Mouse (Mus musculus): ENCODE data around the gene Ppp1r10. TPM values are rescaled to one million over a fixed set of nuclear protein-coding genes. Genes with fewer than 3 reads are reported as not detected.

Ppp1r10 gene
- polyA plus RNA-seq, 1 experiment from 2014 or later = 24.6 TPM

DNA sequence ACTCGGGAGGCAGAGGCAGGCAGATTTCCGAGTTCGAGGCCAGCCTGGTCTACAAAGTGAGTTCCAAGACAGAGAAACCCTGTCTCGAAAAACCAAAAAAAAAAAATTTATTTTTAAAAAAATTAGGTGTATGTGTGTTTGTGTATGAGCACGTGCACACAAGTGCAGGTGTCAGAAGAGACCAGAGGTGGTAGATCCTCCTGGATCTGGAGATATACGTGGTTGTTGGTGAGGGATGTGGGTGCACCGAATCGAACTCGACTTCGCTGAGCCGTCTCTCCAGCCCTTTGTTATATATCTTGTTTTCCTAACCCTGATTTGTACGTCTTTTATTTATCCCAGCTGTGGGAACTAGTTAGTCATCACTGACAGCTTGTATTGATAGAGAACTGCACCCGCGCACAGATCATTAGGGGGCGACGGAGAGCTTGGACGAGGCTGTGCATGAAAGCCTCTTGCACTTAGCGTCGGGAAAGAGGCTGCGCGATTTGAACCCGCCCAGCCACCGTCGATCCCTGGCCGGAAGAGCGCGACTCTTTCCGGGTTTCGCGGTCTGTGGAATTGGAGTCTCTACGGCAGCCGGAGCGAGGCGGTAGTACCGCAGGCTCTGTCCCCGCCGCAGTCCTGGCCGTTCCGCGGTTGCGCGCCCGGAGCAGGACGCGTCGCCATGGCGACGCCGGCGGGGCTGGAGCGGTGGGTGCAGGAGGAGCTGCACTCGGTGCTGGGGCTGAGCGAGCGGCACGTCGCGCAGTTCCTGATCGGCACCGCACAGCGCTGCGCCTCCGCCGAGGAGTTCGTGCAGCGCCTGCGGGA, 36.8 kb upstream of the Ppp1r10 start, which contains the start of gene Dhx16:
Gene Dhx16, plus strand, starts transcription at position 575 of the 813 bp plus-strand sequence.
- Histone ChIP-seq H3K9ac (peak within 1 kb of the TSS; percentile 94), H3K27me3 (replicated peaks) (no peaks in the 10 kb centered on the region), H3K27ac (replicated peaks) (peak within 1 kb of the TSS; percentile 70), H3K4me2 (peak within 1 kb of the TSS; percentile 92), H3K4me1 (peaks cover 11% of the 10 kb centered on the region), H3K4me3 (peak within 1 kb of the TSS; percentile 99), H3K36me3 (peaks cover 57% of the 10 kb centered on the region), H3K9me3 (no peaks in the 10 kb centered on the region)
- 5% methylated on average over 66 of the region's 66 CpGs for WGBS
- peak; percentile 83 for ATAC-seq (ENCODE audit: extremely low read depth, insufficient number of reproducible peaks, low FRiP score, low TSS enrichment)

DNA sequence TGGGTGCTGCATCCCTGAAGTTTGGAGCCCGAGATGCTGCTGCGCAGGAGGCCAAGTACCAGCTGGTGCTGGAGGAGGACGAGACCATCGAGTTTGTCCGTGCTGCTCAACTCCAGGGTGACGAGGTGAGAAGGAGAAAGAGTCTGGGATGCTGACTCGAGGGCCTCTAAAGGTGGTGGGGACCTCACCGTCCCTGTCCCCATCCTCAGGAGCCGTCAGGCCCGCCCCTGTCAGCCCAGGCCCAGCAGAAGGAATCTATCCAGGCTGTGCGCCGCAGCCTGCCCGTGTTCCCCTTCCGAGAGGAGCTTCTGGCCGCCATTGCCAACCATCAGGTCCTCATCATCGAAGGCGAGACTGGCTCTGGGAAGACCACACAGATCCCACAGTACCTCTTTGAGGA, 33.3 kb upstream of the Ppp1r10 start:
- Histone ChIP-seq H3K4me3 (no peak overlapping the region), H3K27ac (replicated peaks) (no peak overlapping the region), H3K4me2 (no peak overlapping the region), H3K36me3 (peaks cover 65% of the 10 kb centered on the region), H3K9ac (no peak overlapping the region), H3K4me1 (peaks cover 11% of the 10 kb centered on the region), H3K9me3 (no peaks in the 10 kb centered on the region), H3K27me3 (replicated peaks) (no peaks in the 10 kb centered on the region)
- no peak for ATAC-seq (ENCODE audit: extremely low read depth, insufficient number of reproducible peaks, low FRiP score, low TSS enrichment)
- WGBS = 89% methylated on average over 17 of the region's 17 CpGs

DNA sequence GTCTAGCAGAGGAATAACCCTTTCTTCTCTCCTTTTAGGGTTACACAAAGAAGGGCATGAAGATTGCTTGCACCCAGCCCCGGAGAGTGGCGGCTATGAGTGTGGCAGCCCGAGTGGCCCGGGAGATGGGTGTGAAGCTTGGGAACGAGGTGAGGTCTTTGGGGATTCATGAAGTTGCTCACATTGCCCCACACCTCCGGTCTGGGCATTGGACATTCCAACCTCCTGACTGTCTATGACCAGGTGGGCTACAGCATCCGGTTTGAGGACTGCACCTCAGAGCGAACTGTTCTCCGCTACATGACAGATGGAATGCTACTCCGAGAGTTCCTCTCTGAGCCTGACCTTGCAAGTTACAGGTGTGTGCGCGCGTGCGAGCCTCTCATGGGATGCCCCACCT, 32.5 kb upstream of the Ppp1r10 start:
- Histone ChIP-seq H3K4me2 (no peak overlapping the region), H3K27me3 (replicated peaks) (no peaks in the 10 kb centered on the region), H3K9ac (no peak overlapping the region), H3K27ac (replicated peaks) (no peak overlapping the region), H3K9me3 (no peaks in the 10 kb centered on the region), H3K4me3 (no peak overlapping the region), H3K4me1 (peaks cover 11% of the 10 kb centered on the region), H3K36me3 (peaks cover 74% of the 10 kb centered on the region)
- 95% methylated on average over 14 of the region's 14 CpGs for WGBS
- no peak for ATAC-seq (ENCODE audit: extremely low read depth, insufficient number of reproducible peaks, low FRiP score, low TSS enrichment)

- WGBS = 76% methylated on average over 16 of the region's 17 CpGs
- H3K9ac ChIP-seq = no peak overlapping the region
- peaks cover 99% of the 10 kb centered on the region for H3K36me3 ChIP-seq
These were observed 28.5 kb upstream of the Ppp1r10 start for GRCm38 (mm10) chr17:35887725-35888124.

DNA sequence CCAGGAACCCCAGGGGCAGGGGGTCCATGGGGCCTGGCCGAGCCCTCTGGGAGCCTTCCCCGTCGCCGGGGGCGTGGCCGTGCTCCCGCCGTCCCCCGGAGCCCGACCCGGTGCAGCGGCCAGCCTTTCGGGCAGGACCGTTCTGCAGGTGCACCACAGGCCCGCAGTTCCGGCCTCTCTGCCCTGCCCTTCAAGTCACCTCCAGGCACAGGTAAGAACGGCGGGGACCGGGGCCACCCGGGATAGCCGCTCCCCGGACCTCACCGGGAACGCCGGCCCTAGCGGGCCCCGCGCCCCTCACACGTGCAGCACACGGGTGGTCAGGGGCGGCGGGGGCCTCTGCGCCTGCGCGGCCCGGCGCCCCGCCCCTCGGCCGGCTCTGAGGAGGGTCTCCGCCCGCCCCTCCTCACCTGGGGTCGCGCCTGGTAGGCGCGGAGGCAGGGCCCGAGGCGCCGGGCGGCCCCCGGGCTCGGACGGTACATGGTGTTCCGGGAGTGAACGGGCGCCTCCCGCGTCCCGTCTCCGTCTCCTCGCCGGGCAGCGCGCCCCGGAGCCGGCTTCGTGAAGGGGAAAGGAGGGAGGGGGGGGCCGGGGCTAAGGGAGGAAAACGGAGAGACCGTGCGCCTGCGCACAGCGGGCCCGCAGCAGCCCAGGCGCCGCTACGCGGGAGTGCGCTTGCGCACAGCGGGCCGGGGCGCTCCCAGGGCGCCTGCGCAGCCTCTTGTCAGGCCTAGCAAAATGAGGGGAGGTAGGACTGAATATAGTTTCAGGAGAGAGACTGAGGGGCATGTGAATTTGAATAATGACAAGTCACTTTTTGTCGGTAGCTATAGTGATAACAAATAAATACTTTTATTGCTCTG, 19.2 kb upstream of the Ppp1r10 start, which contains the start of gene 2310061I04Rik:
Gene 2310061I04Rik, minus strand, starts transcription at position 651 of the 863 bp plus-strand sequence.
- ATAC-seq (ENCODE audit: extremely low read depth, insufficient number of reproducible peaks, low FRiP score, low TSS enrichment) = peak; percentile 88
- peak within 1 kb of the TSS; percentile 92 for H3K9ac ChIP-seq
- peak within 1 kb of the TSS; percentile 86 for H3K27ac ChIP-seq (replicated peaks)
- peak within 1 kb of the TSS; percentile 76 for H3K4me3 ChIP-seq
- H3K9me3 ChIP-seq = no peaks in the 10 kb centered on the region
- 1% methylated on average over 81 of the region's 86 CpGs for WGBS
- peak within 1 kb of the TSS; percentile 97 for H3K4me2 ChIP-seq
- peaks cover 75% of the 10 kb centered on the region for H3K36me3 ChIP-seq
- H3K4me1 ChIP-seq = peaks cover 21% of the 10 kb centered on the region
- H3K27me3 ChIP-seq (replicated peaks) = no peaks in the 10 kb centered on the region

More at GRCm38 (mm10) chr17:35887725-35888124, 28.5 kb upstream of the Ppp1r10 start:
- ATAC-seq (ENCODE audit: extremely low read depth, insufficient number of reproducible peaks, low FRiP score, low TSS enrichment) = no peak
- no peak overlapping the region for H3K4me2 ChIP-seq
- no peaks in the 10 kb centered on the region for H3K9me3 ChIP-seq
- no peaks in the 10 kb centered on the region for H3K4me1 ChIP-seq
- H3K4me3 ChIP-seq = no peak overlapping the region
- H3K27me3 ChIP-seq (replicated peaks) = no peaks in the 10 kb centered on the region
- no peak overlapping the region for H3K27ac ChIP-seq (replicated peaks)

DNA sequence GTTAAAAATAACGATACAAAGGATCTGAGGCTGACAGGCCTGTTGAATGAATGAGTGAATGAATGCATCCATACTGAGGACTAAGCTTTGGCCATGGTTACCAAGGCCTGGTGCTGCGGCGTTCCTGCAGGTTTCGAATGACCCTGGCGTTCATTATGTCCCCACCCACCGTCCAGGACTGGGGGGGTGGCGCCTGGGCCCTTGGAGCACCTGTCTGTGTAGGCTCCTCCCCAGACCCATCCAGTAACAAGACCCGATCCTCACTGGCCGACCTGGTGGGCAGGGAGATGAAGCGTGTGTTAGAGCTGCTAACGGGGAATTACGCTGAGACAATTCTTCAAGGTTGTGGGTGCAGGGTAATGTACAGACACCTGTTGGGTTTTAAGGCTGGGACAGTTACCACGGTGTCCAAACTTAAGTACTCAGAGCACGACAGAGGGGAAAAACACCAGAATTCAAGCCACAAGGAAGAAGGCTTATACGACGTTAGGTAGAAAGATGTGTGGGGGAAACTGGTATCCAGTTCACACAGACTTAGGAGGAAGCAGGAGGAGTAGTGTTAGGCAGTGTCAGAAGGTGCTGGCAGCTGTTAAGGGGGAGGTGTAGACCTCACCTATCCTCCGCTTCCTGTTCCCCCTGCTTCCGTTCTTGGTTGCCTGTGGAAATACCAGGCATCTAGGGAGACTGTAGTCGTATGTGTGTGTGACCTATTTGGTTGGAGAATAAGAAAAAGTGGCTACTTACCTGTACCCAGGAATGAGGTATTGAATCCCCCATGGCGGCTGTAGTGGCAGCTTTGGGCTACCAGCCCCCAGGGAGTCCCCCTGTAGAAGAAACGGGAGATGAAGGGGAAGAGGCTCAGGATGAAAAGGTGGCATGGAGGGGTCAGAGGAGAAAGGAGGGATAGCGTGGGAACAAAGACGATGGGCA, 18.3 kb upstream of the Ppp1r10 start:
- peaks cover 22% of the 10 kb centered on the region for H3K4me1 ChIP-seq
- ATAC-seq (ENCODE audit: extremely low read depth, insufficient number of reproducible peaks, low FRiP score, low TSS enrichment) = no peak
- 41% methylated on average over 23 of the region's 23 CpGs for WGBS
- peak overlapping the region; percentile 33; the same call in 1 of the 2 replicates for H3K27ac ChIP-seq (replicated peaks)
- no peaks in the 10 kb centered on the region for H3K27me3 ChIP-seq (replicated peaks)
- peak overlapping the region; percentile 92 for H3K9ac ChIP-seq
- no peaks in the 10 kb centered on the region for H3K9me3 ChIP-seq
- H3K4me2 ChIP-seq = peak overlapping the region; percentile 97
- H3K4me3 ChIP-seq = peak overlapping the region; percentile 76
- peaks cover 73% of the 10 kb centered on the region for H3K36me3 ChIP-seq

DNA sequence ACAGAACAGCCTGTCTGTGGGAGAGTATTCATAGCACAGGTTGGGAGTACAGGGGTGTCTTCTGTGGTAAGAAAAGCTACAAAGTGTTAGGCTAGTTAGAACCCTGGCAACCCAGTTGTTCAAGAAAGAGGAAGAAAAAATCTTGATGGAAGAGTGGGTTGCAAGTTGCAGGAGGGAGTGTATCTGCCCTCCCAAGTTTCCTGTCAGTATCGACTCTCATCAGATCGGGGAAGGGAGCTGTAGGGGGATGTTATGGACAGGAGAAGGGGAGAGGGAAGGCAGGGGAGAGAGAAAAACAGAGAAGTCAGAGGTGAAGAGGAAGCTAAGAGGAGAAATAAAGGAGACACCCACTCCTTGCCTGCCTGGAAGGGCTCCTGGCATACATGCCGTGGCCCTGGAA, 15.6 kb upstream of the Ppp1r10 start:
- Histone ChIP-seq H3K4me1 (peaks cover 36% of the 10 kb centered on the region), H3K27me3 (replicated peaks) (no peaks in the 10 kb centered on the region), H3K9ac (peak overlapping the region; percentile 7; the same call in 1 of the 2 replicates), H3K36me3 (peaks cover 75% of the 10 kb centered on the region), H3K4me3 (no peak overlapping the region), H3K4me2 (no peak overlapping the region), H3K9me3 (no peaks in the 10 kb centered on the region), H3K27ac (replicated peaks) (no peak overlapping the region)
- 80% methylated on average over 3 of the region's 3 CpGs for WGBS
- ATAC-seq (ENCODE audit: extremely low read depth, insufficient number of reproducible peaks, low FRiP score, low TSS enrichment) = no peak

DNA sequence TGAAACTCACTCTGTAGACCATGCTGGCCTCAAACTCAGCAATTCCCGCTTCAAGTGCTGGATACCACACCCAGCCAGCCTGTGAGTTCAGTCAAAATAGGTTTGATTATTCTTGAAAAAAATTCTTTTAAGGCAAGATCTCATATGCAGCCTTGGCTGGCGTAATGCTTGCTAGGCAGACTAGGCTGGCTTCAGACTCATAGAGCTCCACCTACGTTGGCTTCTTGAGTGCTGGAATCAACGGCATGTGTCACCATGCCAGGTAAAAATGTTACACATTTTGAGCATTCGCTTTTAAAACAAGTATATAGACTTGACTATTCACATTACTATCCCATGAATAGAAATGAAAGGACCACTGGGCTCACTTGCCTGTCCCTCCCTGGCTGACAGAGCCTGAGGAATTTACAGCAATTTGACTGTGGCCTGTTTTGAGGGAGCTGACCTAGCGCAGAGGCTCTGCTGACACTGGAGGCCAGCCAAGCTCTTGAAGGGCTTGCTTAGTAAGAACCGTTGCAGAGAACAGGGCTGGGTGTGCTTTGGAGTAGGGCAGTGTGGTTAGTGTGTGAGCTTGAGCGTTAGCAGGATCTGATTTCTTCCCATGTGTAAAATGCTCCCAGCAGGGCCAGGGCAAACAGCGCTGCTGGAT, 12.8 kb upstream of the Ppp1r10 start:
- Histone ChIP-seq H3K9me3 (no peaks in the 10 kb centered on the region), H3K9ac (peak overlapping the region; percentile 33; the same call in 1 of the 2 replicates), H3K27me3 (replicated peaks) (no peaks in the 10 kb centered on the region), H3K4me3 (no peak overlapping the region), H3K4me2 (no peak overlapping the region), H3K27ac (replicated peaks) (peak overlapping the region; percentile 59), H3K36me3 (peaks cover 92% of the 10 kb centered on the region), H3K4me1 (peaks cover 24% of the 10 kb centered on the region)
- ATAC-seq (ENCODE audit: extremely low read depth, insufficient number of reproducible peaks, low FRiP score, low TSS enrichment) = no peak; the same call in 1 of the 2 replicates
- WGBS = 76% methylated on average over 9 of the region's 9 CpGs

- H3K9me3 ChIP-seq = no peaks in the 10 kb centered on the region
- no peaks in the 10 kb centered on the region for H3K27me3 ChIP-seq (replicated peaks)
- H3K4me3 ChIP-seq = no peak overlapping the region
- H3K4me1 ChIP-seq = peaks cover 29% of the 10 kb centered on the region
- H3K36me3 ChIP-seq = peaks cover 95% of the 10 kb centered on the region
- peak overlapping the region; percentile 33; the same call in 1 of the 2 replicates for H3K9ac ChIP-seq
- no peak overlapping the region for H3K4me2 ChIP-seq
- peak overlapping the region; percentile 59 for H3K27ac ChIP-seq (replicated peaks)
- WGBS = 74% methylated on average over 4 of the region's 4 CpGs
- ATAC-seq (ENCODE audit: extremely low read depth, insufficient number of reproducible peaks, low FRiP score, low TSS enrichment) = no peak
These were observed 12.3 kb upstream of the Ppp1r10 start for GRCm38 (mm10) chr17:35903992-35904355.

- peaks cover 79% of the 10 kb centered on the region for H3K36me3 ChIP-seq
These were observed 10.6 kb upstream of the Ppp1r10 start for GRCm38 (mm10) chr17:35905587-35905986.

More at GRCm38 (mm10) chr17:35905587-35905986, 10.6 kb upstream of the Ppp1r10 start:
- Histone ChIP-seq H3K27me3 (replicated peaks) (no peaks in the 10 kb centered on the region), H3K27ac (replicated peaks) (no peak overlapping the region), H3K9me3 (no peaks in the 10 kb centered on the region), H3K4me3 (no peak overlapping the region), H3K4me2 (no peak overlapping the region), H3K4me1 (peaks cover 37% of the 10 kb centered on the region), H3K9ac (no peak overlapping the region)
- no peak for ATAC-seq (ENCODE audit: extremely low read depth, insufficient number of reproducible peaks, low FRiP score, low TSS enrichment)
- WGBS = 92% methylated on average over 1 of the region's 1 CpGs
